Mouse (Mus musculus) limb, embryonic 10.5 days (tissue): ENCODE data around the gene Ctsll3. TPM values are rescaled to one million over a fixed set of nuclear protein-coding genes. Genes with fewer than 3 reads are reported as not detected.

Source experiments
- DNase-seq: peaks from one replicate; pipeline ENCODE4 v3.0.0-alpha.2; 2017; ENCODE audit warnings: low spot score
- H3K27ac ChIP-seq: fragments of 300-500 bp; sonication (generic); 2 replicates; pipeline ENCODE4 v1.5.1; 2016; ENCODE audit warnings: mild to moderate bottlenecking
- H3K27me3 ChIP-seq: fragments of 300-500 bp; sonication (generic); 2 replicates; pipeline ENCODE4 v1.6.1; 2016; ENCODE audit warnings: low read depth, mild to moderate bottlenecking; ENCODE audit not compliant: poor library complexity, severe bottlenecking
- H3K36me3 ChIP-seq: fragments of 300-500 bp; sonication (generic); 2 replicates; pipeline ENCODE4 v1.6.1; 2016; ENCODE audit warnings: mild to moderate bottlenecking, moderate library complexity
- H3K4me1 ChIP-seq: fragments of 300-500 bp; sonication (generic); 2 replicates; pipeline ENCODE4 v1.6.1; 2016
- H3K4me3 ChIP-seq: fragments of 300-500 bp; sonication (generic); 2 replicates; pipeline ENCODE4 v1.5.1; 2016; ENCODE audit warnings: mild to moderate bottlenecking, moderate library complexity
- H3K9me3 ChIP-seq: fragments of 300-500 bp; sonication (generic); replicated peaks from 2 replicates; pipeline ENCODE4 v1.6.1; 2016; ENCODE audit warnings: mild to moderate bottlenecking
- WGBS: fragments of 180-500 bp; shearing (Covaris S2); methylation state at CpG from one replicate; pipeline ENCODE4 v1.1.7; 2016; 5-methylcytosine and 5-hydroxymethylcytosine counted together
- polyA plus RNA-seq: library from polyadenylated mRNA; unstranded; fragments of >200 nt; fragmentation: Nextera tagmentation; extraction: Ambion mirVana; gene quantifications from 2 replicates; pipeline ENCODE4 v1.2.1, GENCODE M21; 2016

Ctsll3 gene
- polyA plus RNA-seq: not detected in 2 replicates

GRCm38 (mm10) chr13:60802749-60803148, at the start of gene Ctsll3:
Gene Ctsll3 (minus strand): TSS chr13:60802849.
- WGBS: 74% methylated on average over 1 of the region's 1 CpGs
- H3K27me3 ChIP-seq: no peaks in the 10 kb centered on the region

GRCm38 (mm10) chr13:60848241-60849120, 45.8 kb upstream of the Ctsll3 start:
- H3K36me3 ChIP-seq: no peaks in the 10 kb centered on the region
- H3K4me3 ChIP-seq: no peak overlapping the region
- no peaks in the 10 kb centered on the region for H3K9me3 ChIP-seq
- H3K4me1 ChIP-seq: no peaks in the 10 kb centered on the region
- H3K27ac ChIP-seq: no peak overlapping the region
- WGBS: 85% methylated on average over 4 of the region's 4 CpGs
- no peak for DNase-seq
- H3K27me3 ChIP-seq: no peaks in the 10 kb centered on the region

More at GRCm38 (mm10) chr13:60802749-60803148, at the start of gene Ctsll3:
- no peak within 1 kb of the TSS for H3K4me3 ChIP-seq
- no peaks in the 10 kb centered on the region for H3K9me3 ChIP-seq
- no peak within 1 kb of the TSS for H3K27ac ChIP-seq
- H3K36me3 ChIP-seq: no peaks in the 10 kb centered on the region
- no peaks in the 10 kb centered on the region for H3K4me1 ChIP-seq
- no peak for DNase-seq

- 93% methylated on average over 8 of the region's 8 CpGs for WGBS
- no peak overlapping the region for H3K27ac ChIP-seq
- no peak for DNase-seq
- H3K36me3 ChIP-seq: no peaks in the 10 kb centered on the region
- H3K4me3 ChIP-seq: no peak overlapping the region
- no peaks in the 10 kb centered on the region for H3K9me3 ChIP-seq
- no peaks in the 10 kb centered on the region for H3K4me1 ChIP-seq
- H3K27me3 ChIP-seq: no peaks in the 10 kb centered on the region
Measured at GRCm38 (mm10) chr13:60843153-60843552, 40.5 kb upstream of the Ctsll3 start.

GRCm38 (mm10) chr13:60842703-60843102, 40.1 kb upstream of the Ctsll3 start:
- H3K27me3 ChIP-seq: no peaks in the 10 kb centered on the region
- no peak overlapping the region for H3K27ac ChIP-seq
- no peaks in the 10 kb centered on the region for H3K36me3 ChIP-seq
- no peak for DNase-seq
- no peaks in the 10 kb centered on the region for H3K4me1 ChIP-seq
- H3K4me3 ChIP-seq: no peak overlapping the region
- 90% methylated on average over 6 of the region's 6 CpGs for WGBS
- H3K9me3 ChIP-seq: no peaks in the 10 kb centered on the region

- Histone ChIP-seq H3K4me1 (no peaks in the 10 kb centered on the region), H3K27ac (no peak overlapping the region), H3K27me3 (no peaks in the 10 kb centered on the region), H3K9me3 (no peaks in the 10 kb centered on the region), H3K36me3 (no peaks in the 10 kb centered on the region), H3K4me3 (no peak overlapping the region)
- DNase-seq: no peak
- WGBS: 77% methylated on average over 2 of the region's 2 CpGs
Measured at GRCm38 (mm10) chr13:60839353-60839902, 36.8 kb upstream of the Ctsll3 start.

GRCm38 (mm10) chr13:60826052-60826451, 23.4 kb upstream of the Ctsll3 start:
- Histone ChIP-seq H3K36me3 (no peaks in the 10 kb centered on the region), H3K9me3 (no peaks in the 10 kb centered on the region), H3K4me3 (no peak overlapping the region), H3K4me1 (no peaks in the 10 kb centered on the region), H3K27me3 (no peaks in the 10 kb centered on the region), H3K27ac (no peak overlapping the region)
- WGBS: 63% methylated on average over 3 of the region's 3 CpGs
- no peak for DNase-seq

GRCm38 (mm10) chr13:60820486-60821175, 18.0 kb upstream of the Ctsll3 start:
- no peak for DNase-seq
- Histone ChIP-seq H3K4me3 (no peak overlapping the region), H3K27ac (no peak overlapping the region), H3K36me3 (no peaks in the 10 kb centered on the region), H3K27me3 (no peaks in the 10 kb centered on the region), H3K4me1 (no peaks in the 10 kb centered on the region), H3K9me3 (no peaks in the 10 kb centered on the region)
- WGBS: 75% methylated on average over 3 of the region's 3 CpGs

GRCm38 (mm10) chr13:60819469-60819868, 16.8 kb upstream of the Ctsll3 start:
- no peaks in the 10 kb centered on the region for H3K36me3 ChIP-seq
- no peak overlapping the region for H3K27ac ChIP-seq
- peak; percentile 58 for DNase-seq
- no peaks in the 10 kb centered on the region for H3K27me3 ChIP-seq
- no peaks in the 10 kb centered on the region for H3K4me1 ChIP-seq
- H3K9me3 ChIP-seq: no peaks in the 10 kb centered on the region
- H3K4me3 ChIP-seq: no peak overlapping the region
- 13% methylated on average over 7 of the region's 7 CpGs for WGBS

GRCm38 (mm10) chr13:60813722-60814121, 11.1 kb upstream of the Ctsll3 start:
- Histone ChIP-seq H3K4me1 (no peaks in the 10 kb centered on the region), H3K9me3 (no peaks in the 10 kb centered on the region), H3K36me3 (no peaks in the 10 kb centered on the region), H3K27me3 (no peaks in the 10 kb centered on the region), H3K27ac (no peak overlapping the region), H3K4me3 (no peak overlapping the region)
- no peak for DNase-seq
- WGBS: 85% methylated on average over 1 of the region's 1 CpGs

- no peak for DNase-seq
- Histone ChIP-seq H3K36me3 (no peaks in the 10 kb centered on the region), H3K27ac (no peak overlapping the region), H3K9me3 (no peaks in the 10 kb centered on the region), H3K27me3 (no peaks in the 10 kb centered on the region), H3K4me1 (no peaks in the 10 kb centered on the region), H3K4me3 (no peak overlapping the region)
- 87% methylated on average over 6 of the region's 6 CpGs for WGBS
Measured at GRCm38 (mm10) chr13:60812768-60813167, 10.1 kb upstream of the Ctsll3 start.

- 77% methylated on average over 2 of the region's 2 CpGs for WGBS
- Histone ChIP-seq H3K36me3 (no peaks in the 10 kb centered on the region), H3K27me3 (no peaks in the 10 kb centered on the region), H3K27ac (no peak overlapping the region), H3K4me1 (no peaks in the 10 kb centered on the region), H3K4me3 (no peak overlapping the region), H3K9me3 (no peaks in the 10 kb centered on the region)
- no peak for DNase-seq
Measured at GRCm38 (mm10) chr13:60809690-60810089, 7.0 kb upstream of the Ctsll3 start.

GRCm38 (mm10) chr13:60789466-60789865, 13.2 kb downstream of the Ctsll3 start:
- no peak for DNase-seq
- Histone ChIP-seq H3K4me1 (no peaks in the 10 kb centered on the region), H3K27ac (no peak overlapping the region), H3K27me3 (no peaks in the 10 kb centered on the region), H3K4me3 (no peak overlapping the region), H3K36me3 (no peaks in the 10 kb centered on the region), H3K9me3 (no peaks in the 10 kb centered on the region)
- 79% methylated on average over 1 of the region's 1 CpGs for WGBS

- no peak within 1 kb of the TSS for H3K27ac ChIP-seq
- H3K36me3 ChIP-seq: no peaks in the 10 kb centered on the region
- H3K4me3 ChIP-seq: no peak within 1 kb of the TSS
- no peaks in the 10 kb centered on the region for H3K9me3 ChIP-seq
- H3K4me1 ChIP-seq: no peaks in the 10 kb centered on the region
- no peak for DNase-seq
- no peaks in the 10 kb centered on the region for H3K27me3 ChIP-seq
Measured at GRCm38 (mm10) chr13:60786264-60786663, 16.4 kb downstream of the Ctsll3 start, which contains the start of gene BC051665. Gene BC051665 (minus strand): TSS chr13:60786364.
